Mouse (Mus musculus) frontal cortex, adult 2 months (tissue): ENCODE measurements around the gene Zfp951. TPM values are rescaled to one million over a fixed set of nuclear protein-coding genes. Genes with fewer than 3 reads are reported as not detected.
"Not testable (repeated sequence)": the region's sequence is repeated elsewhere in the genome, so short reads cannot be mapped to it uniquely, and the experiment has no call there.

Experiments used
- DNase-seq, 2 experiments: peaks; one replicate each; pipeline ENCODE4 v3.0.0; 2022; ENCODE audit warnings: low spot score in 1 of 2; ENCODE audit errors: extremely low spot score in 1 of 2
- polyA plus RNA-seq: library from polyadenylated mRNA; depleted of rRNA; stranded (reverse); fragments of >200 nt; gene quantifications from 2 replicates; pipeline ENCODE4 v1.2.3, GENCODE M21; 2012; rRNA removed

The Zfp951 gene
- 2.0 and 2.5 TPM in 2 replicates for polyA plus RNA-seq

DNA sequence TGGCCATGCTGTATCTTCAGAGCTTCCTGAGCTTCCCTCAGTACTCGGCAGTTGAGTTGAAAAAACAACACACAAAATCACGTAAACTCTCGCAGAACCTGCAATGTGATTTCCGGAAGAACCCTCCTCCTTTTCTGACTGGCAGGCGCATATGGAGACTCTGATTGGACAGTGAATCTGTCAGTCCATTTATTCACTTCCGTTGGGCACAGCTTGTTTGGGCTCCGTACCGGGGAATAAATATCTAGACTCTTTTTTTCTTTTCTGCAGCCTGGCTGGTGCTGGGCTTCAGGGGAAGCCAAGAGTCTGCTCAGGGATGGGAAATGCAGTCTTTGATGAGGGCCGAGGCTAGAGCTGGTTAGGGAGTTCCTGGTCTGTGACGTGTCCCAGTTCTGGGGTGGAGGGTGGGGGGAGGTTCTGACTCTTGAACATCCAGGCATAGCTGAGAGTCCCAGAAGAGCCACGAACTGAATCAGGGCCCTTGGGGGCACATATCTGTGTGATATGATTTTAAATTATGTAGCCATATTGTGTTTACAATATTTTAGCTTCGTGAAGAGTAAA lies at the start of gene Zfp951:
Zfp951 (minus strand) TSS at position 109 of the 564 bp plus-strand sequence.
- peak; percentile 39 to 82 for DNase-seq

DNA sequence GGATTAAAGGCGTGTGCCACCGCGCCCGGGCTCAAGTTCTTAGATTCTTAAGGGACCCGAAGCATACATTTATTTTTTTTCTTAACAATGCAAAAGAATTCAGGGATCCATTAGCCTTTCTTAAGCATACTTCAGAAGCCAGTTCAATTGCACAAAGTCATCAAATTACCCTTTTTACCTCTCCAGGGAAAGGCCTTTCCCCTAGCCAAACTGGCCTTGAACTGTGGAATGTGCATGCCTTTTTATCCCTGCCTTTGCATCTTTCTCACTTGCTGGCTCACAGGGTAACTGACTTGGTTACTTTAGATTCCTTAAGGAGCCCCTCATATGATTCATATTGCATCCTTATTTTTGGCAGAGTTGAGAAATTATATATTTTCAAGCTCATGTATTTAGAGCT lies 46.7 kb upstream of the Zfp951 start:
- DNase-seq: not testable (repeated sequence)

DNA sequence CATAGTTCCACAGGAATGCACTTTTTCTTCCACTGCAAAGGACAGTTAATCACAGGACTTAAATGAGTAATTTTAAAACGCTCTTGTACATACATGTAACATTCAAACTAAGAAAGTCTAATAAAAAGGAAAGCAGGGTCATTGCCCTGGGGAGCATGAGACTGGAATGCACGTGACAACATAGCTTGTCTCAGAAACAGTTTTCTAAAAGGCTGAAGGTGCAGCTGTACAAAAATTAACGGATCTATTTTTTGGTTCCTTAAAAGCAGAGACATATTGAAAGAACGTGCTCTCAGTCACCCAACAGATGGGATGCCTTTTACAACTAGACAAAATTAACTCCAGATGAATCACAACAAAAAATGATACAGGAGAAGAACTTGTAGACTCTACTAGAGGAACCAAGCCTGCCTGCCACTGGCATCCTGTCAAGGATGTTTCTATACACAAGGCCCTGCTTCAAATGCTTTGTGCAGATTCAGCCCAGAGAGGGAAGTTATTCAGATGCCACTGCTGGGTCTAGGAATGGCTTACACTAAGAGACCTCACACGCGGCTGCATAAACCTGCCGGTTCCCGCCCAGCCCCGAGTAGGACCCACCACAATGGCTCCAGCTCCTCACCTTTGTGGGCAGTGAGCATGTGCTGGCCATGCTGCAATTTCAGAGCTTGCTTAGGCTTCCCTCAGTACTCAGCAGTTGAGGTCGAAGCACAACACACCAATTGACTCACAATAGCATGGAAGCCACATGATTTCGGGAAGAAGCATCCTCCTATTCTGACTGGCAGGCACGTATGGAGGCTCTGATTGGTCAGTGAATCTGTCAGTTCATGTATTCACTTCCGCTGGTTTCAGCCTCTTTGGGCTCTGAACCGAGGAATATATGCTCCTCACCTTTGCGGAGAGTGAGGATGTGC lies 567 bp downstream of the Zfp951 start:
- not testable (repeated sequence) for DNase-seq

DNA sequence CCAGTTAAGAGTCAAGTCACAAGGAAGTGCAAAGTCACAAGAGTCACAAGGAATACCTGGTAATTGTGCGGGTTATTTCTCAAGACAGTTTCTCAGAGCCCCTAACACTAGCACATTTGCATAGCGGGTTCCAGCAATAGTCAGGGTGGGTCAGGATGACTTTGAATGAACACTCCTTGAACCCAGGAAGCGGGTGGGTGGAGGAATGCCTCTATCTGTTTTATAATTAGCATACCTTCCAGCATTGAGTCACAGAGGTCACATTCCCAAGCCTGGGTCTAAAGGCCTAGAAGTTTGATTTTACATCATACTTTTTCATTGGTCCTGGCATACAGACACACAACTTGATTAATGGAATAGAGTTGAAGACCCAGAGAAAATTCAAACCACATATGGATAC lies 5.3 kb downstream of the Zfp951 start:
- not testable (repeated sequence) for DNase-seq

DNA sequence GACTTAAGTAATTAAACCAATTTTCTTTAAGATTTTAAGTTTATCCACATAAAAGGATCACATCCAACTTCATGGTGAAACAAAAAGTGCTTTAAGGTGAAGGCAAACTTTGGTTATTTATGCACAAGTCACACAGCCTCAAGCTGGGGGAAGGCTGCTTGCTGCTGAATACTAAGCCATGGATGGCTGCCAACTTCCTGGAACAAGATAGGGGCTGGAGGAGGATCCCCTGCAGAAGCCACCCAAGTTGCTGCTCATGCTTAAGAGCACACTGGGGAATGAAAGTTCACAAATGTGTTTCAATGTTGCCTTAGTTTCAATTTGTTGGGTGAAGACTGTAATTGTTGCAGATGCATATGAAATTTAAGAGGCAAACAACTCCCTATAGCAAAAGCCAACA lies 26.5 kb downstream of the Zfp951 start:
- no peak for DNase-seq

DNA sequence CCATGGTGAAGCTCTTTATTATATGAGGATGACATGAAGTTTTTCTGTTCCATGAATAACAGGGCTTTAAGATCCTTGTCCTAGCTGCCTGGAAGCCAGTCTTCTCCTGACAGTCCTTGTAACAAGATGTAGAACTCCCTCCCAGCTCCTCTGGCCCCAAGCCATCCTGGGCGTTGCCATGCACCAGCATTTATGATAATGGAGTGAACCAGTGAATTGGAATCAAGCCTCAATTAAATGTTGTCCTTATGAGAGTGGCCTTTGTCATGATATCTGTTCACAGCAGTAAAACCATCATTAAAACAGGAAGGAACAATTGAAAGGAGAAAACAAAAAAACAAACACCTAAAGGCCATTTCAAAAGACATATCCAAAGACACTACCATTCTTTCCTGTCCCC lies 30.3 kb downstream of the Zfp951 start:
- no peak for DNase-seq

DNA sequence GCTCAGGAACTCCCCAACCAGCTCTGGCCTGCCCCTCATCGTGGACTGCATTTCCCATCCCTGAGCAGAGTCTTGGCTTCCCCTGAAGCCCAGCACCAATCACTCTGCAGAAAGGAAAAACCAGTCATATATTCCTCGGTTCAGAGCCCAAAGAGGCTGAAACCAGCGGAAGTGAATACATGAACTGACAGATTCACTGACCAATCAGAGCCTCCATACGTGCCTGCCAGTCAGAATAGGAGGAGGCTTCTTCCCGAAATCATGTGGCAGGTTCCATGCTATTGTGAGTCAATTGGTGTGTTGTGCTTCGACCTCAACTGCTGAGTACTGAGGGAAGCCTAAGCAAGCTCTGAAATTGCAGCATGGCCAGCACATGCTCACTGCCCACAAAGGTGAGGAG lies 89.7 kb downstream of the Zfp951 start:
- DNase-seq: not testable (repeated sequence)

Other genes with a start within 250 kb of the Zfp951 start
- 0.25 and 0.28 TPM in 2 replicates for gene Abcg3, start 122.6 kb upstream of the Zfp951 start, polyA plus RNA-seq